Mouse (Mus musculus) gastrocnemius, postnatal 14 days (tissue): ENCODE data around the gene Poc1b. TPM values are rescaled to one million over a fixed set of nuclear protein-coding genes. Genes with fewer than 3 reads are reported as not detected.

Source experiments
- DNase-seq: peaks from one replicate; pipeline ENCODE4 v3.0.0; 2021; ENCODE audit warnings: mixed read lengths
- intact Hi-C: fragments of 180-260 bp; cut with DNase I; formaldehyde crosslinking; loops from one replicate; pipeline ENCODE4 v1.15.1; 2025; ENCODE audit warnings: low total_unique reads
- total RNA-seq, 2 experiments: library from RNA; stranded (reverse); gene quantifications; 2 replicates each; pipeline ENCODE4 v1.2.3; 2021

The Poc1b gene
- total RNA-seq, 2 experiments from 2014 or later: 3.2 to 4.8 TPM

DNA sequence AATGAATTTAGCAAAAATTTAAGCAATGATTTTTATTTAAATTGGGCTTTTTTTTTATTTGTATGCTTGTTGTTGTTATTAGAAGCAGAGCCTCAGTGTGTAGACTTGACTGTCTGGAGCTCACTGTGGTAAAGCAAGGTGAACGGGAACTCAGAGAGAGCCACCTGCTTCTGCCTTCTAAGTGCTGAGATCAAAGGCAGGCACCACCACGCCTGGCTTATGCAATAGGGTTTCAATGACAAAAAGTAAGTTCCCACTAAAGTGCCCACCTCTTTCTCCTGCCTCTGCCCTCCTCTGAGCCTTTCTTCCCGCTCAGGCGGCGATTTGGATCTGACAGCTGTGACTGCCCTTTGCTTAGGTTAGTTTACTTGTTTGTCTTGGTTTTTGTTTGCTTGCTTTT, 72.3 kb downstream of the Poc1b start:
- intact Hi-C loops: no loop called here
- no peak for DNase-seq

GRCm38 (mm10) chr10:99179566-99179965, 72.7 kb downstream of the Poc1b start:
- no peak for DNase-seq
- intact Hi-C loops: no loop called here

GRCm38 (mm10) chr10:99181497-99181896, 74.7 kb downstream of the Poc1b start:
- DNase-seq: no peak
- intact Hi-C loops: no loop called here

DNA sequence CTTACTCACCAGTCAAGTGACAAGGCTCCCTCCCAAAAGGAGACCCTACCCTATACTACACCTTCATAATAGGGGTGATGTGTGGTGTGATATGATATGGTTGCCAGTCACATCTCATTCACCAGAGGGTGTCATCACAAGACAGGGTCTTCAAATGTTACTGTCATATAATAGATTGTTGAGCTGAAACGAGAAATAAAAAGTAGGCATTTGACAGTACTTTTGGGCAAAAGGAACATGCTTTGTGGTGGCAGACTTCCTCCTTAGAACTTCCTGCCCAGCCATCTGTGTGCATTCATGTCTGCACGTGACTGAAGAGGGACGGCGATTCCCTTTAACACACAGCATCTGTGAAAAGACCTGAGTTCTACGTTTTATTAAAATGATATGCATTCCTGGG, 75.3 kb downstream of the Poc1b start:
- no peak for DNase-seq
- intact Hi-C loops: no loop called here

DNA sequence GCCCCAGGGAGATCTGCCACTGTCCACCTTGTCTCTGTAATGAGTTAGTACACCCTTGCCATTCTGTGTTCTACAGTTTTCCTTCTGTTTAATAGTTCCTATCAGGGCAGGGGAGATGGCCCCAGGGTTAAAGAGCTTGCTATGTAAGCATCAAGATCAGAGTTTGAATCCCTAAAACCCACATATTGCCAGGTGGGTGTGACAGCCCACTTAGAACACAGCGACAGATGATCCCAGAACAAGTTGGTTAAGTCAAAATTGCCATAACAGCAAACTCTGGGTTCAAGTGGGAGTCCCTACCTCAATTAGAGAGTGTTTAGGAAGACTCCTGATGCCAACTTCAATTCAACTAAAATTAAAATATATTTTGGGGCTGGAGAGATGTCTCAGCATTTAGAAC, 81.3 kb downstream of the Poc1b start:
- intact Hi-C loops: no loop called here
- no peak for DNase-seq

- DNase-seq: no peak
- intact Hi-C loops: no loop called here
Measured at GRCm38 (mm10) chr10:99188656-99189603, 82.1 kb downstream of the Poc1b start.

- intact Hi-C loops: no loop called here
- DNase-seq: peak; percentile 58
Measured at GRCm38 (mm10) chr10:99190798-99191197, 84.0 kb downstream of the Poc1b start.

- intact Hi-C loops: no loop called here
- no peak for DNase-seq
Measured at GRCm38 (mm10) chr10:99194451-99195055, 87.7 kb downstream of the Poc1b start.

DNA sequence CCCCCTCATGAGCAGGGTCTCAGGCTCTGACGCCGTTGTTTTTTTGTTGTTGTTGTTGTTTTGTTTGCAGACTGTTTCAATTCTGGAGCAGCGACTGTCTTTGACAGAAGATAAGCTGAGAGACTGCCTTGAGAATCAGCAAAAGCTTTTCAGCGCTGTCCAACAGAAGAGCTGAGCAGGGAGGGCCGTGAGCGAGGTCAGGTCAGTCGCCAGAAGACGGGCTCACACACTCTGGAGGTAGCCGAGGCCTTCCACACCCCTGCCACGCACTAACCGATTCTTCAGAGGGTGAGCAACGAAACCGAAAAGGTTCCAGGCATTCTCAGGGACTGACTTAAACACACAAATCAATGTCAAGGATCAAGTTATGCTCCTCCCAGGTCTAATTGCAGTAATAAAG, 89.7 kb downstream of the Poc1b start:
- intact Hi-C loops: no loop called here
- DNase-seq: no peak

DNA sequence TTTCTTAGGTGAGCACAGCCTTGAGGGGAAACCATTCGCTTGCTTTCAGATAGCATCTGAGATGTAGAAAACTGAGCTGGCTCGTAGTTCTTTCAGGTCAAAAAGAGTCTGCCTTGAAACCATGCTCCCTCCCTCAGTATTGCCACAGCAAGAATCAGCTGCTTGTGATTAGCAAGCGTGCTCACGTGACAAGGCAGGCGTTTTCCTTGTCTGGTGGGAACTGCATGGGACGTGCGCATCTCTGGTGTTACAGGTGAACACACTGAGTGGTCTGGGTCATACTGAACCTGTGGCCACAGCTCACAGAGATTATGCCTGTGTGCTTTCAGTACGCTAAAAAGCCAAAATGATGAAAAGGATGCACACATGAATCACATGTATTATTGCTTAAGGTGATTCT, 90.3 kb downstream of the Poc1b start:
- intact Hi-C loops: no loop called here
- no peak for DNase-seq

GRCm38 (mm10) chr10:99197607-99198305, 90.9 kb downstream of the Poc1b start:
- intact Hi-C loops: no loop called here
- DNase-seq: no peak

- intact Hi-C loops: no loop called here
- no peak for DNase-seq
Measured at GRCm38 (mm10) chr10:99198946-99199345, 92.1 kb downstream of the Poc1b start.

DNA sequence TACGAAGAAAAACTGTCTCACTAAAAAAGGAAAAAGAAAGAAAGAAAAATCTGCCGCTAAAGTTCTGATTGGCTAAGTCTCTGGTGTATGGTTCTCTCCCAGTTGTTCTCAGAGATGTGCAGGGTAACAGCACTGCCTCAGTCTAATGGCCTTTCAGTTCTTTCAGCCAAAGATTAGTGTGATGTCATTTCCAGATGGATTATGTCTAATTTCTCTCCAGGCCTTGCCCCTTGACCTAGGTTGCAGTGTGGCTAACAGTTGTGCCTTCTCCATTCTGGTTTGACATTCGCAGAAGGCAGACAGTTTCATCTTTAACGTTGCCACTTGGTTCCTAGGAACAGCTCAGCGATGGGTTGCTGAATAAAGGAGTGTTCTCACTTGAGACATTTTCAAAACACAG, 94.1 kb downstream of the Poc1b start:
- intact Hi-C loops: no loop called here

GRCm38 (mm10) chr10:99201786-99202185, 95.0 kb downstream of the Poc1b start:
- intact Hi-C loops: no loop called here
- no peak for DNase-seq

More for the DNA sequence above, 94.1 kb downstream of the Poc1b start:
- no peak for DNase-seq

- intact Hi-C loops: no loop called here
- no peak for DNase-seq
Measured at GRCm38 (mm10) chr10:99202363-99202762, 95.5 kb downstream of the Poc1b start.

- intact Hi-C loops: no loop called here
- DNase-seq: no peak
Measured at GRCm38 (mm10) chr10:99203163-99203562, 96.3 kb downstream of the Poc1b start.

GRCm38 (mm10) chr10:99203577-99204487, 97.0 kb downstream of the Poc1b start:
- intact Hi-C loops: no loop called here
- DNase-seq: peak; percentile 32

DNA sequence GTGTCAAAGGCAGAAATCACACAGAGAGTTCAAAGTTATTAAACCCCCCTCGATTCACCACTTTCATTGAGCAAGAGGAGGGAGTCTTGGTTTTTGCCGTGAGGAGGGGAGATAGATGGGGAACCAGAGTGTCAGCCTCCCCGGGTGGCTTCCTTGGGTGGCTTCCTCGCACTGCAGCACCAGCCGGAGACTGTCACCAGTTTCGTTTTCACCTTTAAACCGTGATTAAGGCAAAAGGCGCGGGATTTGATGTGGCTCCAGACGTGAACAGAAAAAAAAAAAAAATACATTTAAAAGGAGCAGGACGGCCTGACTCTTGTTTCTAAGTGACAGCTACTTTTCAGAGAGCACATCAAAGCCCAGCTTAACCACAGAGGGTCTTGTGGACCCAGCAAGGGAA, 97.7 kb downstream of the Poc1b start:
- no peak for DNase-seq
- intact Hi-C loops: no loop called here

DNA sequence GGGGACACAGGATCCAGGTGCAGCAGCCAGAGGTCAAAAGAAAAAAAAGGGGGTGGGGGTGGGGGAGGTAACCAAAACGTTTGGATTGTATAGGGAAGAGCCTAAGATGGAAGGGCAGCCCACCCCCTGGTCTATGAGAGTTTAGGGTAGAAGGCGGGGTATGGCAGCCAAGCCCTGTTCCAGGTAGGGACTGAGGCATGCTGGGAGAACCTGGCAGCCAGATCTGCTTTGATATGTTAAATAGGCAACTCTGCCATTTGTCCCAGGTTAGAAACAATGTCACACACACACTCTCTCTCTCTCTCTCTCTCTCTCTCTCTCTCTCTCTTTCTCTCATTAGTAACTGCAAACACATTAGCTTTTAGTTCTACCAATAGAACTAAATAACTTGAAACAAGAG, 100.3 kb downstream of the Poc1b start:
- intact Hi-C loops: no loop called here
- no peak for DNase-seq
